Mouse (Mus musculus) 416B (cell line): ENCODE measurements around the gene Nqo1.

Experiments used
- DNase-seq: peaks from one replicate; pipeline ENCODE4 v3.0.0; 2011; ENCODE audit warnings: low read depth

The Nqo1 gene

DNA sequence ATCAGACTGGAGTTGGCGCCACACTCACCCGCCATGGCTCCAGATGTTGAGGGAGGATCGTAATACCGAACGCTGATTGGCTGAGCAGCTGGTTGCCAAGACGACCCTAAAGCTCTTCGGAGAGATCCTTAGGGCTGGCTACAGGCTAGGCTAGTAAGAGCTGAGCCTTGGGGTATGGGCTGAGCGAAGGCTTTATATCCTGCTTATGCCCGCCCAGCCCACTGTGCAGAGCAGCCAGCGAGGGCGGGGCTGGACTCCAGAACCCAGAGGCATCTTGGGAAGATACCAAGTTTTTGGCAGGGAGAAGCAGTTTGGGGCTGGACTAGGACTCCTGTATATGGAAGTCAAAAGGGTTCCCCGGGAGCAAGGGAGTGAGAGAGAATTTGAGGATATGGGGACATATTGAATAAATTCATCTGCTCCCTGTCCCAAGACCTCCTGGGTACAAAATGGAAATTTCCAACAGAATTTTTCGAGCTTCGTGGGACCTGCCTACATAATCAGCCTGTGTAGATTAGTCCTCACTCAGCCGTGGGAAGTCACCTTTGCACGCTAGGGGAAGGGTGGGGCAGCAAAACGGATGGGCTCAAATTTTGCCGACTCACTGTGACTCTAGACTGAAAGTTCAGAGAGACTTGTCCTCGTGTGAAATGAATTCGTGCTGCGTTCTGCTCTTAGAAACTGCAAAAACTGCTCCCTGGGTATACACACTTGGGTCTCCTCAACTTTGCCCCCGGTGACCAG is at the start of gene Nqo1:
Gene Nqo1, minus strand, starts transcription at position 169 of the 744 bp plus-strand sequence.
- peak; percentile 96 for DNase-seq

DNA sequence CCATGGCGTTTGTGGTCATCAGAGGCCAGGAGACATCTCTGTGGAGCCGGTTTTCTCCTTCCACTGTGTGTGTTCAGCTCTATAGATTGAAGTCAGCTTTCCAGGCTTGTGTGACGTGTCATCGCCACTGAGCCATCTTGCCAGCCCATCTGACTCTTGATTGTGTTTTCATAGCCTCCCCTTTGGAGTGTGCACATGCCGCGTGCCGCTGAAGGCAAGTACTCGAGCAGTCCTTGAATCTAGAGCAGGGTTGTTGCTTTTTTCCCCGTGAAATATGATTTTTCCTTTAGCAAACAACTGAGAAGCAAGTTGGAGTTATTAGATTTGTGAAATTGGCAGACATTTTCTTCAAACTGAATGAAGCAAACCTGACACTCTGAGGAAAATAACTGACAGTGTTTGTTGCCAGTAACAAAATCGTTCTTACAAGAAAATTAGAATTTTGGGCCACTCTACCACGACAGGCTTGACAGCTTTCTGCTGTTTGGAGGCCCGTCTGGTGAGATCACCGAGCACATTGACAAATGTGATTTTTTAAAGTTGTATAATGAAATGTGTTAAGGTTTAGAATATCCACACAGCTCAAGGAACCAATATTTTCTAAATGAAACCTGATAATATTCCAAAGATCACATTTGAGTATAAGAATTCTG is 48.5 kb upstream of the Nqo1 start:
- no peak for DNase-seq

DNA sequence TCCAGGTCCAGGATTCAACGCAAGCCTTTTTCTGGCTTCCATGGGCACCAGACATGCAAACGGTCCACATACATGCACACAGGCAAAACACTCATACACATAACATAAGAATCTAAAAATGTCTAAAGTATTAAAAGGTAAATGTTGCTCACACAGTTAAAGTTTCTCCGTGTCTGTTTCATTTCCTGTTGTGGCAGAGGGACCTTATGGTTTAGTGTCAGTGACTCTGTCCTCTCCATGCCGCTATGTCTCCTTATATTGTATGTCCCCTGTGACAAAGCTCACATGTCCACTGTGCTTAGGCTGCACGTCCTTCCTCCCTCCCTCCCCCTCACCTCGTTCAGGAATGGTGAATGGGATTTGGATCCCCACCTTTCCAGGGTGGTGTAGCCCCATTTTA is 46.6 kb upstream of the Nqo1 start:
- DNase-seq, result peak; percentile 25

DNA sequence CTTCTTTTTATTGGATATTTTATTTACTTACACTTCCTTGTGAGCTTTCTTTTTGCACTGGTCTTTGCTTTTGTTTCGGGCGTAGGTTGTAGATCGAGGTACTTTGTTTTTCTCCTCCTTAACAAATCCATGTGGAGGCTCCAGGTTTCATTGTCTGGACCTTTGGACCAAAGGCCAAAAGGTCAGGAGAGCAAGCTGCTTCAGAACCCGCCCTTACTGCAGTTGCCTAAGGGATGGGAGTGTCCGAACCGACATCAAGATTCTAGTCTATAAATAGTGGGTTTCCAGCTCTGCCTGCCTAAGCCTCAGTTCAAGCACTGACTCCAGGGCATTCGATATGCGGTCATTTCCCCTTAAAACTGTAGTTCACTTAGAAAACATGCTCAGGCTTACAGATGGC is 46.1 kb upstream of the Nqo1 start:
- DNase-seq, result no peak

DNA sequence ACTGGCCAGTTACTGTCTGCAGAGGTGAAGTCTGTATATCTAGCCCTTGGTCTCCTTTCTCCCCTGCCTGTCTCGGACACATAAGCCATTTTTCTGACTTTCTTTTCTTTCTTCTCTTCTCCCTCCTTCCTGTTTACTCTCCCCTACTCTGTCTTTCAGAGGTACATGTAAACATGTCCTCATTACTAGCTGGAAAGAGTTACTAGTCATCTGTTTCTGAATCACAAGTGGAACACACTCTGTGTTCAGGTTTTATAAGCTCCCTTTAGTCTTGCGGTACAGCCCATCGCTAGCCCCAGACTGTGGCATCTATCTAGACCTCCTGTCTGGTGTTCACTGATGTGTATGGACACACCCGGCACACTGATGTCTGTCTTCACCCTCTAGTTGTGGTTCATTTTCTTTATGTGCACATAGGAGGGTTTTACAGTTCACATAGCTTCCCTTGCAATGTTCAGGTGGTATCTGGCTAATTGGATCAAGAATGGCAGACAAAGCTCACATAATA is 45.4 kb upstream of the Nqo1 start:
- no peak for DNase-seq

DNA sequence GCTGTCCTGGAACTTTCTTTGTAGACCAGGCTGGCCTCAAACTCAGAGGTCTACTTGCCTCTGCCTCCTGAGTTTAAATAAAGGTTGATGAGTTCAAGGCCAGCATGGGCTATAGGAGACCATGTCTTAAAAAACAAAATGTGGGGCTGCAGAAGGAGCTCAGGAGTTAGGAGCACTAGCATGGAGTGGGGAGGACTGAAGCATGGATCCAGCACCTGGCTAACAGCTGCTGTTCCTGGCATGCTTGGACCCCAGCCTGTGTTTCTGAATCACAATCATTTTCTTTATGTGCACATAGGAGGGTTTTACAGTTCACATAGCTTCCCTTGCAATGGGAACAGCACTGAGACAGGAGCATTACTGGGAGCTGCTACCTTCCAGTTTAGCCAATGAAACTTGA is 44.7 kb upstream of the Nqo1 start:
- no peak for DNase-seq

DNA sequence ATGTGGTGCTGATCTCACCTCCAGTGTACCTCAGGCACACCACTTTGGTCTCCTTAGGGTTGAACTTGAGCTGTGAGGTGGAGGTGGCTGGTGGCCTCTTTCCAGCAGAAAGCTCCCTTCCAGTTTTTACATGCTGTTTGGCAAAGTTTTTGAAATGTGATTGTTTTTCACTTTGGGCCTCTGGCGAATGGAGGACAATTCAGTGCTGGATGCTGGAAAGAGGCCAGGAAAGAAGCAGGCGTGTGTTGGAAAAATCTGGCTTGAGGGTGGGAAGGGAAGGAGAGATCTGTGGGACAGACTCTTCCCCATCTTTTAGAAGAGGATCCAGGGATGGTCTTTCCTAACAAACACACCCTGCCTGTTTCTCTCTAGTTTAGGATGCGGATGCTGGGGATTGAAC is 41.6 kb upstream of the Nqo1 start:
- no peak for DNase-seq

DNA sequence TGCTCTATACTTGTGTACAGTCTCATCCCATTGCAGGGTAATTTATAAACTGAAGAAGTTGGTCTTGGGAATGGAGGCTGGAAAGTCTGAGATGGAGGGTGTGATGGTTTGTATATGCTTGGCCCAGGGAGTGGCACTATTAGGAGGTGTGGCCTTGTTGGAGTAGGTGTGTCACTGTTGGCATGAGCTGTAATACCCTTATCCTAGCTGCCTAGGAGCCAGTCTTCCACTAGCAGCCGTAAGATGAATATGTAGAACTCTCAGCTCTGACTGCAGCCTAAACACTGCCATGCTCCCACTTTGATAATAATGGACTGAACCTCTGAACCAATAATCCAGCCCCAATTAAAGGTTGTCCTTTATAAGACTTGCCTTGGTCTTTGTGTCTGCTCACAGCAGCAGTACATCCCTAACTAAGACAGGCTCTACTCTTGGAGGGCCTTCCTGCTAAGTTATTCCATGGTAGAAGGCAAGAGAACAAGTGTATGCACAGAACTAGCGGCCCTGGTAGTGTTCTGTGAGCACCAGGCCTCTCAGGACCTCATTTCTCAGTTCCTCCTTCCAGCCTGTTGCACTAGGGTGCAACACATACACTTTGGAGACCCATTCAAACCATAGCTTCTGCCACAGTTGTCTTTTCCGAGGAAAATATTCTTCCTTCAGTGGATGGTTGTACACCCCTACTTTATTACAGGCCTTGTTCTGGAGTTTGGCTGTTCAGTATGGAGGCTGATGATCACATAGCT is 37.0 kb upstream of the Nqo1 start:
- no peak for DNase-seq

DNA sequence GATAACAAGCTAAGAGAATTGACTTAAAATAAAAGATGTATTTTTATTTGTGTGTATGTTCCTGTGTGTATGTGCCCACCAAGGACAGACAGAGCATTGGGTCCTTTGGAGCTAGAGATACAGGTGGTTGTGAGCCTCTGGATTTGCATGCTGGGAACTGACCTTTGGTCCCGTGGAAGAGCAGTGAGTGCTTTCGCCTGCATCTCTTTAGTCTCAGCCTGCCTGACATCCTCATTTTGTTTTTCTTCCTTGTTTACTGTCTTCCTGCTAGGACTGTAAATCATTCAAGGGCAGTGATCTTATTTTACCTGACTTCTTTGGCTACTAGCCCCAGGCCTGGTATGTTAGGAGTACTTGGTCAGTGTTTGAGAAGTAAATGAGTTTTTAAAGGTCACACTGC is 34.7 kb upstream of the Nqo1 start:
- DNase-seq, result no peak

DNA sequence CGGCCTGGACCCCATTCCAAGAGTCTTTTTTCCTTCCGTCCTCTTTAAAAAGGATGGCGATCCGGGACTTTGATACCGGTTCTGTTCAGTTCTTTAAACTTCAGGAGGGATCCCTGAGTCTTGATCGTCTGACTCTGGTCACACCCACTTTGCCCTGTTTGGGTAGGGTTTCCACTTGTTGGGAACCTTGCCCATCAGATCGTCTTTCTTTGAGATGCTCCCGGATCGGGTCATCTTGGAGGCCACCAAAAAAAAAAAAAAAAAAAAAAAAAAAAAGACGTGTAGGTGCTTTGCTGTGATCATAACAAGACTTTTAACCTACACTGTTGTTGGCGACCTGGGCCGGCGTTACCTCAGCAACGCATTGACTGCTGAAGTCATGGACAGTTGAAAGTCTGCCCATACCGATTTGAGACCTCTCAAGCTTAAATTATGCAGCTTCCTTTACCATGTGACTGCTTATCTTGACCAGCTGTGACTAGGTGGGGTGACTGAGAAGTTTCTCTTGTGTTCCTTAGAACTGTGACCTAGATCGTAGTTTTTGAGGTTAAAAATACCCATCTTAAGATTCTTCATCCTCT is 33.9 kb upstream of the Nqo1 start:
- peak; percentile 71 for DNase-seq

DNA sequence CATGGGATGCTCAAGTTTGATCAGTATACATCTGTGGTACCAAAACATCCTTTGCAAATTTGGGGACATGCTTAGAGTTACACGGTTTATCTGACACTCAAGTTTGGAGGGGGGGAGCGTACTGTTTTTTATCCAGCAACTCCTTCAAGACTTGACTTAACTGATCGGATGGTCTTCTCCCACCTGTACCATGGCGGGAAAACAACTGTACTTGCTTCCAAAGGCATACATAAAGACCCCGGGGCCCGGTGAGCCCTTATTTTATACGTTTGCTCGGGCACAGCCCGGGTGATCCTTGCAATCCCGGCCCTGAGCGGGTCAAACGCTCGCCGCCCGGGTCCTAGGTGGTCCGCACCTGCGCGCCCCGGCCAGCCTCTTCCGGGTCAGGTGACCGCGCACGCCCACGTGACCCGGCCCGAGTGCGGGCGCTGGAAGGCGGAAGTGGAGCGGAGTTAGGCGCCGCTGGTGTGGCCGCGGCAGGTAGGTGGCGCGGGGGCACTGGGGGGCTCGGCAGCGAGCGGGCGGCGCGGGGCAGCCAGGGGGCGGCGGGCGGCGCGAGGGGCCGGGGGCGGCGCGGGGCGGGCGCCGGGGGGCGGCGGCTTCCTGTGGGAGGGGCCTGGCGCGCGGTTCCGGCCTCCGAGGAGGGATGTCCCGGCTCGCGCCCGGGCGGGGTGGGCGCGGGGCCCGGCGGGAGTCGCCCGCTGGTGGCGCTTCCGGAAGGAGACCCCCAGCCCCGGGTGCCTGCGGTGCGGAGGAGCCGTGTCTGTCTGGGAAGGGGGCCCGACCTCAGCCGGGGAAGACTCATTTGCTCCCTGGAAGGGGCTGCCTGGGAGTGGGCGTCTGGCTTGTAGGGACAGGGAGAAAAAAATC is 33.2 kb upstream of the Nqo1 start, which contains the start of gene Wwp2:
Gene Wwp2, plus strand, starts transcription at position 404 of the 870 bp plus-strand sequence.
- peak; percentile 76 for DNase-seq

DNA sequence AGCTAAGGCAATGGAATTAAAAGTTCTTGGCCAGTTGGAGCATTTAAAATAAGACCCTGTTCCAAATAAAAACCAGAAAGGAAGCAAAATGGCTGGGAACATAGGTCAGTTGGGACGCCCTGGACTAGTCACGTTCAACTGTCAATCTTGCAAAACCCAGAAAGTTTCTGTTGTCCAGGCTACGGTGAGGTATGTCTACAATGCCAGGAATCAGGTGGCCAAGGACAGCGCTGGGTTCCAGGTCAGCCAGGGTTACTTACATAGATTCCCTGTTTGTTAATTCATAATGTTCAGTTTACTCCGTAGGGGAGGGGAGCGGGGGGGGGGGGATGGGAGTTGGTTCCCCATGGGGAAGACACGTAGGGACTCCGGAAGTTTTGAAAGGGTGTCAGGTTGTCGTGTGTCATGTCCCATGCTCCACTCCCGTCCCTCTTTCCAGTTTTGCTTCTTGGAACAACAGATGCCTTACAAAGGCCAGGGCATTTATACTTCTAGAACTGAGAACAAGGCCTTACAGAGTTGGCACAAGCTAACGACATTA is 32.5 kb upstream of the Nqo1 start:
- DNase-seq, result peak; percentile 65

DNA sequence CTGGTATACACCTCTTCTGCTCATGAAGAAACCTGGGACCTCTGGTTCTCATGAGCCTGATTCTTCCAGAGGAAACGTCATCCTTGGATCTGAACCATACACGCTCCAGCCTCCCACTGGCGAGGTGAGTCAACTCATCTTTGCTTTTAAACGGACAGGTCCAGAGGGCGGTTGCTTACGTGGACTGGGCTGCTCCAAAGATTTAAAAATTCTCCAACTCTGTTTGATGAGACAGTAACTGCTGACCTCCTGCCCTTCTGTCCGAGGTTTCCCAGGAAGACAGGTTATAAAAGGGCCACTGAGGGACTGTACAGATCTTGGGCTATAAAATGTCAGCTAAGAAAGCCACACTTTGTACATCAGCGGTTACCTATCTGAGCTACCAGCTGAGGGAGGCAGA is 27.8 kb upstream of the Nqo1 start:
- no peak for DNase-seq

DNA sequence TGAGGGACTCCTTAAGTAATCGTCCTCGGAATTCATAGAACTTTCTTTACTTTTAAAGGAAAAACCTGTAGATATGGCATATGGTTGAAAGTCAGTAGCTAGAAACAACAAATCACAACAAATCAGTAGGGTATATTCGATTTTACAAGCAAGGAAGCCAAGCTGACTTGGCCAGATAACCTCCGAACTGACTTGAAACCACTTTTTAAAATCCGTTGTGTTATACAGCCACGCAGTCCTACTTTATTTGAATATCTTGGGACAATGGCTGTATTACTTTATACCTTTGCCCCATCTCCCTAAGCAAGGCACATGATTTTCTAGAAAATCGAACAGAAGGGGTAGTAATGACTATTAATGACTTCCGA is 22.2 kb upstream of the Nqo1 start:
- no peak for DNase-seq

DNA sequence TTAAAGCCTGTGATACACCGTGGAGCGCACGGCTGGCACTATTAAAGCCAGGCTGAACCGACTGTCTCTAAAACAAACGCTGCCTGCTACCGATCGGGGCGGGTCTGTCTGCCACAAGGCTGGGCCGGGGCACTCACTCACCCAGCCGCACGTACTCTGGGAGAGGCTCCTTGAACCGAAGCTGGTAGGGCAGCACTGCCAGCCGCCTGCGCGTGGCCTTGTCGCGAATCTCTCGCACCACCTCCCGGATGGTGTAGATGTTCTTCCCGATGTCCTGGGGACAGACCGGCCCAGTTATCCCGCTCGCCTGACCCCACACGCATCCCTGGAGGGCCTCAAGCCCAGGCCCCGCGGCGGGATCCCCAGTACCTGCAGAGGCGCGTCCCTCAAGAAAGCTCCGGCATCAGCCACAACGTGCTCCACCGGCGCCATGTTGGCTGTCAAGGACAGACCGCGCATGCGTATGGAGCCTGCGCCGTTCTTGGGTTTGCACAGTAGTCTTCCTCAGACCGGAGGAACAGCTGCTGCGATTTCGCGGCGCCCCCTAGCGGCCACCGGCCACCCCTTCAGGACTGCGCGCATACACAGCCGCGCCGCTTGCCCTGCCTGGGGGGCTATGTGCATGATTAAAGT is 21.7 kb upstream of the Nqo1 start, which contains the start of gene Nob1:
Gene Nob1, minus strand, starts transcription at position 455 of the 633 bp plus-strand sequence.
- peak; percentile 97 for DNase-seq

DNA sequence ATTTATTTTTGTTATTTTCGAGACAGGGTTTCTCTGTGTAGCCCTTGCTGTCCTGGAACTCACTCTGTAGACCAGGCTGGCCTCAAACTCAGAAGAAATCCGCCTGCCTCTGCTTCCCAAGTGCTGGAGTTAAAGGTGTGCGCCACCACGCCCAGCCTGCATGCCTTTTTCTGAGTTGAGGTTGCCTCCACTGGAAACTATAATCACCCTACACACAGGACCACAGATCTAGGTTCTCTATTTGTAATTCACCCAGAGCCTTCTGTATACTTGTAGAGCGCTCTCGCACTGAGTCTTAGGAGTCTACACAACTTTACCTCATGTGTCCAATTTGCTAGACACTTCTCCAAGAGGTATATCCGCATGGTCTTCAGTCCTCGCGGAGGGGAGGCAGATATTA is 21.2 kb upstream of the Nqo1 start:
- no peak for DNase-seq

DNA sequence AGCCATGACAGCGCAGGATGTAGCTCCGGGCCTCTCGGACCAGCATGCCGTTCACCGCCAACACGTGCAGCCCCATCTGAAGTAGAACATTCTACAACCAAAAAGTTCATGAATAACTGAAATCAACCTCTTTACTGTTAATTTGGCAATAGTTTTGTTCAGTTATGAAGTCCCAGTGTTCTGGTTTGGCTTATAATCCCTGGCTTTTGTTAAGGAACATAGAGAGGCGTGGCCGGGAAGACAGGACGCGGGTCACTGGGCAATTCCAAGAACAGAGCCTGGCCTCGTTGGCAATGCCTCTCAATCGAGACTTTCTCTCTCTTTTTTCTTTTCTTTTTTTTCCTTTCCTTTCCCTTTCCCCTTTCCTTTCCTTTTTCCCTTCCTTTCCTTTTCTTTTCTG is 14.0 kb upstream of the Nqo1 start:
- DNase-seq, result no peak

DNA sequence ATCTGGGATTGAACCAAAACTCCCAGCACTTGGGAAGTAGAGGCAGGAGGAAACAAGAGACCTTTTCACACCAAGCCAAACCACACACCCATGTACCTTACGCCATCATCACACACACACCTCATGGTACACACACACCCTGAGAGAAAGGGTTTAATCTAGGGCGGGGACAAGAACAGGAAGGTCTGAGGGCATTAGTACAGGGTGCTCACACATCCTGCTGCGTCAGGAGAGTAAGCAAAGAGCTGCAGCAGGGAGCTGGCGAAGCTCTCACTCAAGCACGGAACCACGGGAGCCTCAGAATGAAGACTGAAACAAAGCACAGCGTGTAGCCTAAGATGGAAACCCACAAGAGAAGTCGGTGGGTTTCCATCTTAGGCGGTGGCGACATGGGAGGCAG is 10.9 kb upstream of the Nqo1 start:
- DNase-seq, result no peak

DNA sequence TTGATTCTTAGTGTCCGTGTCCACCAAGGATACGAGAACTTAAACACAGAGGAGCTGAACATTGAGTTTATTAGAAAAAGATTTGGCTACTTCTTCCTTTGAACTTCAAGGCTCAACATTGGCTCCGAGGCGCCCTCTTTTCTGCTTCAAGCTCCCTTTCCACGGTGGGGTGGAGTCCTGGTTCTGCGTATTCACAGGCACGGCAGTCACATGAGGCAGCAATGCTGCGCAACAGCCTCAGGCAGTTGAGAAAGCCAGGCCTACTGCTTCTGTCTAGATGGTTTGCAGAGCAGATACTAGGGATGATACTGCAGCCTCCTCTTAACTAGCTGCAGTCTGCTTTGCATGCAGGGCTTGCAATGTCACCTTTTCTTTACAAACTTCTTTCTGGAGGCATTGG is 9.5 kb upstream of the Nqo1 start:
- no peak for DNase-seq

DNA sequence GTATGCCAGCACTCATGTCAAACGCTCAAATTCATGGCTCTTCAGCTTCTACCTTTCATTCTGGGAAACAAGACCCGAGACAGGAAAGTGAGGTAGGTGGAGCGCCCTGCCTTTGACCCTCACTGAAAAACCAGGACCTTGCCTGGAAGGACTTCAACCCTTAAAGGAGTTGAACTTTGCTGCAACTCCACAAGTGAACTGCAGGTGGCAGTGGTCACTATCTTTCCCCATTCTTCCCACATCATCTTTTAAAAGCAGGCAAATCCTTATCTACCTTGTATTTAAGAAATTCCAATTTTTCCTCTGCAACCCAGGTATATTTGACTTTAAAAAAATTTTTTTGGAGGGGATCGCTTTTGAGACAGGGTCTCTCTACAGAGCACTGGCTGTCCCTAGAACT is 8.4 kb upstream of the Nqo1 start:
- DNase-seq, result peak; percentile 57

DNA sequence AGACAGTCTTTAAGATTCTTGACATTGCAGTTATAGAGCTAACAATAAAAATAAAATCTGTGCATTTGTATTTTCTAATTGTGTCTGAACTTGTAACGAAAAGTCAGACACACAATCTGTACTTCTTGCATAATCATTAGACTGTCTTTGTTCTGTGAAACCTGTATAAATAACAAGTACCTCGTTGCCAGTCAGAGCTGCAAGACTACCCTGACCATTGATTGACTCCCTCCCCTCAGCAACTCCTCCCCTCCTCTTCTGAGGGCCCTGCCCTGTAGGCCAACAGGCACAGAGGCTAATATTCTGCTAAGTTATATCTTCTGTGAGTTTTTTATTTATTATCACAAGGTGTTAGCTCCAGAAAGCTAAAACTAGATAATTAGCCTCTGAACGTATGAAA is 2.9 kb upstream of the Nqo1 start:
- DNase-seq, result no peak
